Mouse (Mus musculus): ENCODE measurements around the gene Gm12185.
"Not testable (repeated sequence)": the region's sequence is repeated elsewhere in the genome, so short reads cannot be mapped to it uniquely, and the experiment has no call there.

DNA sequence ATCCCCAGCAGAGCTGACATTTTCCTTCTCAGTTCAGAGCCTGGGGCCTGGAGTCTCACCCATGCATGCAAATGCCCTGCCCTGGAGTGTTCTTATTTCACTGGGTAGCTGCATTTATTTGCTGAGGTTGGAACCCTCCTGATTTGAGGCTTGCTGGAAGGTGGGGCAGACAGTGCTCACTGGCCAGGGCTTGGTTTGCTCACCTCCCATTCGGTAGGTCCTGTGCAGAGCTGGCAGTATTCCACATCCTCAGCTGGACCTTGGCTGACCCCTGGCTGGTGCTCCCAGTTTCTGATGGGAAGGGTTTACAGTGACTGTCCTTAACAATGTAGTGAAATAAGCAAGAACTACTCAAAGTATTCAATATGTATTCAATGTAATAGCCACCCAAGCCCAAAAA, 58.1 kb downstream of the Gm12185 start:
- not testable (repeated sequence) for TF ChIP-seq CTCF (conservative IDR thresholded peaks at IDR 0.05; ENCODE audit: low read length); NANOG (IDR thresholded peaks at IDR 0.05; ENCODE audit: borderline replicate concordance, low read length); POU5F1 (IDR thresholded peaks at IDR 0.05; ENCODE audit: borderline replicate concordance, low read length)
